Mouse (Mus musculus) cerebellum, adult 11-12 months (tissue): Measurements from ENCODE around the gene Olfr1353.
"Not testable (repeated sequence)": the region's sequence is repeated elsewhere in the genome, so short reads cannot be mapped to it uniquely, and the experiment has no call there.

ENCODE experiments used
- DNase-seq: peaks from one replicate; pipeline ENCODE4 v3.0.0; 2022

Gene Olfr1353

DNA sequence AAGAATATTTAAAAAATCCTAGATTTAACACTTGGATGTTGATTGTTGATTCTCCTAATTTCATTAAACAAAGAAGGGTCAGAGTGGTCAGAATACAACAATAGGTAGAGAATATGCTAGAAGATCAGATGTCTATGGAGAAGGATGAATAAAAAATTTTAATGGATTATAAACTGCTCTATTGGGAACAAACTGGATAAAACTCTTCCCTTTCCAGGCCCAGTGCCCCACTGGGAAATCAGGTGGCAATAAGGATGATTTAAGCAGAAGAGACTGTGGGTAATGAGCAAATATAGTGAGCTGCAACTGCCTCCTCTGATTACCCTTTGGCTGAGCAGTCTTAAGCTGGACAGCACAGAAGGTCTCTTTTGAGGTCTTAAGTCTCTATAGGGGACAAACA lies at the start of gene Olfr1353:
Gene Olfr1353 (plus strand): TSS at position 301 of the 400 bp plus-strand sequence.
- not testable (repeated sequence) for DNase-seq

- DNase-seq = not testable (repeated sequence)
Observed at GRCm38 (mm10) chr10:78950336-78950735, 12.8 kb upstream of the Olfr1353 start, which contains the start of gene Olfr8. Gene Olfr8, plus strand, starts transcription at chr10:78950636.

- no peak for DNase-seq
Observed at GRCm38 (mm10) chr10:78980750-78981149, 17.6 kb downstream of the Olfr1353 start, which contains the start of gene Olfr1352. Gene Olfr1352, plus strand, starts transcription at chr10:78981050.

DNA sequence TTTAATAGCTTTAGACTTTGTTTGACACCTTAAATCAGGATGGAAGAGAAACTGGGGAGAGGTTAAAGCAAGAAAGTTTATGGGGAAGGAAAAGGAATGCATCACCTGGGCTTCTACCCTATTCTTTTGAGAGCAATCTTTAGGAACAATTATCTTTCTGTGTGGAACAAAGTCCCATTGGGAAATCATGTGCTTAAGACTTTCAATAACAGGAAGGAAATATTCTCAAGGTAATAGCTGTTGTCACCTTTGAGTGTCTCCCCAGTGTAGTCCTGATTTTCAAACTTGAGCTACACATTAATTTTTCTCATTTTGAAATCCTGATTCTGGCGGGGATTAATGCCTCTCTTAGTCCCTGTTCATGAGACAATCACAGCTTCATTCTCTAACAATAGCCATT lies 49.1 kb downstream of the Olfr1353 start, which contains the start of gene Olfr1351:
Gene Olfr1351 (plus strand): TSS at position 301 of the 400 bp plus-strand sequence.
- DNase-seq = no peak
